Mouse (Mus musculus) embryonic facial prominence, embryonic 13.5 days (tissue): Measurements from ENCODE around the gene Msi2. TPM values are rescaled to one million over a fixed set of nuclear protein-coding genes. Genes with fewer than 3 reads are reported as not detected.

Experiments
- ATAC-seq: fragments of 200-750 bp; cut with Nextera tagmentation; 2 replicates; pipeline ENCODE4 v1.8.0; 2017; ENCODE audit warnings: low read depth; ENCODE audit not compliant: insufficient number of reproducible peaks, insufficient read depth, low FRiP score, low TSS enrichment
- H3K27ac ChIP-seq: fragments of 300-500 bp; sonication (generic); 2 replicates; pipeline ENCODE4 v1.5.1; 2015; ENCODE audit warnings: moderate library complexity, mild to moderate bottlenecking, inconsistent platforms
- H3K27me3 ChIP-seq: fragments of 300-500 bp; sonication (generic); 2 replicates; pipeline ENCODE4 v1.6.1; 2015; ENCODE audit warnings: mild to moderate bottlenecking, inconsistent platforms
- H3K36me3 ChIP-seq: fragments of 300-500 bp; sonication (generic); 2 replicates; pipeline ENCODE4 v1.6.1; 2015; ENCODE audit warnings: mild to moderate bottlenecking, inconsistent platforms
- H3K4me1 ChIP-seq: fragments of 300-500 bp; sonication (generic); 2 replicates; pipeline ENCODE4 v1.6.1; 2015; ENCODE audit warnings: inconsistent platforms
- H3K4me2 ChIP-seq: fragments of 300-500 bp; sonication (generic); 2 replicates; pipeline ENCODE4 v1.6.1; 2015; ENCODE audit warnings: moderate library complexity, mild to moderate bottlenecking, inconsistent platforms
- H3K4me3 ChIP-seq: fragments of 300-500 bp; sonication (generic); 2 replicates; pipeline ENCODE4 v1.5.1; 2015; ENCODE audit warnings: mild to moderate bottlenecking, inconsistent platforms
- H3K9ac ChIP-seq: fragments of 300-500 bp; sonication (generic); 2 replicates; pipeline ENCODE4 v1.6.1; 2015; ENCODE audit warnings: mild to moderate bottlenecking, inconsistent platforms
- H3K9me3 ChIP-seq: fragments of 300-500 bp; sonication (generic); 2 replicates; pipeline ENCODE4 v1.6.1; 2016; ENCODE audit warnings: inconsistent platforms
- WGBS: fragments of 180-500 bp; shearing (Covaris S2); methylation state at CpG from one replicate; pipeline ENCODE4 v1.1.7; 2015; ENCODE audit warnings: mixed read lengths; 5-methylcytosine and 5-hydroxymethylcytosine counted together
- polyA plus RNA-seq: library from polyadenylated mRNA; unstranded; fragments of >200 nt; fragmentation: Nextera tagmentation; extraction: Ambion mirVana; gene quantifications from 2 replicates; pipeline ENCODE4 v1.2.1, GENCODE M21; 2015

Msi2 gene
- polyA plus RNA-seq, 1 experiment from 2014 or later: 18.7 TPM

DNA sequence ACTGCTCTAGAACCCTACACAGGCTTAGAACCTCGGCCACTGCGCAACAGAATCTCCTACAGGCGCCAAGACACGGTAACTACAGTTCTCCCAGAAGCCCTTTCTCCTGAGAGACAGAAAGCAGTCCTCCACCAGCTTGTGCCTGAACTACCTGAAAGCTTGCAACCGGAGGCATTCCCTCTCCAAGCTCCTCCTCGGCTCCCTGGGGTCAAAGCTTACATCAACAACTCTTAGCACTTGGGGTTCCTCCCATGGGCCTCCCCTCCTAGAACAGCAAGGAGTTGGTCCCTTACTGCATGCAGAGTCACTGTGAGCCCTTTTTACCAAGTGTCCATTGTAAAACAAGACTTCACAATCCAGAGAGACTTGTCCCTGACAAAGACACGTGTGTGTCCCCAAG is 49.2 kb downstream of the Msi2 start:
- peaks cover 76% of the 10 kb centered on the region for H3K36me3 ChIP-seq

DNA sequence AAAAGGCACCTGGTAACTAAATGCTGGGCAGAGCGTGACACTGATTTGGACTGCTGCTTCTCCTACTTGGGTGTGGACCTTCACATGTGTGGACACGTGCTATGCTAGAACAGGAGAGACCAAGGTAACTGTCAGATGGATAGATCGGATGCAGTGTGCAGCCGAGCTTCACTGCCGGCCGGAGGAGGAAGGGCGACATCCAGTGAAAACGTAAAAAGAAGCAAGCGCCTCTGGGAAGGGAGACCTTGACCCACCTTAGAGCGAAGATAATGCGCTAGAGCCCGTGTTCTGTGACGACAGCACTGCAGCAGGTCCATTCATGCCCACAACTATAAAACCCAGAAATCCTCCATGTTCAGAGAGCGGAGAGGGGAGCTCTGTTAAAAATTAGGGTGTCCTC is 50.0 kb downstream of the Msi2 start:
- Histone ChIP-seq H3K9me3 (no peaks in the 10 kb centered on the region), H3K4me3 (no peak overlapping the region), H3K36me3 (peaks cover 76% of the 10 kb centered on the region), H3K9ac (no peak overlapping the region), H3K4me2 (no peak overlapping the region), H3K4me1 (peaks cover 14% of the 10 kb centered on the region), H3K27ac (no peak overlapping the region), H3K27me3 (no peaks in the 10 kb centered on the region)
- ATAC-seq: no peak
- 92% methylated on average over 14 of the region's 14 CpGs for WGBS

More for the DNA sequence above, 49.2 kb downstream of the Msi2 start:
- no peaks in the 10 kb centered on the region for H3K27me3 ChIP-seq
- no peak overlapping the region for H3K9ac ChIP-seq
- H3K4me2 ChIP-seq: no peak overlapping the region
- H3K4me1 ChIP-seq: peaks cover 14% of the 10 kb centered on the region
- no peak overlapping the region for H3K27ac ChIP-seq
- H3K4me3 ChIP-seq: no peak overlapping the region
- no peak for ATAC-seq
- WGBS: 86% methylated on average over 7 of the region's 7 CpGs
- H3K9me3 ChIP-seq: no peaks in the 10 kb centered on the region

DNA sequence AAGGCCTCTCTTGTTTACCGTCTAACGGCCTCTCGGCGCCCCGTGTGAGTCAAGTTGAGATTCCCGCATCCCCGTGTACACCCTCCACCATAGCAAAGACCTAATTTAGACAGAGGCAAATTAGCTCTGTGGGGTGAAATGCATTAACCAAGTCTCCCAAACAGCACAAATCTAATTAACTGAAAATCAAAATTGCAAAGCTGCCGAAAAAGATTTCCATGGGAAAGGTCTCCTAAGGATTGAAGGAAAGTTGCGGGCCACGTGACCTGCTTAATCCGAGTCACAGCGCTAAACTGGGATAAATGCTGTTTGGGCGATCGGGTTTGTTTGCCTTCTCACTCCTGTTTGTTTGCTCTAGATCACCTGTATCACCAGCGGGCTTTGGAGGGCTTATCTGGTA is 52.5 kb downstream of the Msi2 start:
- Histone ChIP-seq H3K4me2 (no peak overlapping the region), H3K36me3 (peaks cover 71% of the 10 kb centered on the region), H3K4me3 (no peak overlapping the region), H3K9me3 (no peaks in the 10 kb centered on the region), H3K9ac (no peak overlapping the region), H3K27me3 (no peaks in the 10 kb centered on the region), H3K4me1 (peaks cover 32% of the 10 kb centered on the region), H3K27ac (no peak overlapping the region)
- no peak for ATAC-seq
- WGBS: 79% methylated on average over 15 of the region's 15 CpGs

DNA sequence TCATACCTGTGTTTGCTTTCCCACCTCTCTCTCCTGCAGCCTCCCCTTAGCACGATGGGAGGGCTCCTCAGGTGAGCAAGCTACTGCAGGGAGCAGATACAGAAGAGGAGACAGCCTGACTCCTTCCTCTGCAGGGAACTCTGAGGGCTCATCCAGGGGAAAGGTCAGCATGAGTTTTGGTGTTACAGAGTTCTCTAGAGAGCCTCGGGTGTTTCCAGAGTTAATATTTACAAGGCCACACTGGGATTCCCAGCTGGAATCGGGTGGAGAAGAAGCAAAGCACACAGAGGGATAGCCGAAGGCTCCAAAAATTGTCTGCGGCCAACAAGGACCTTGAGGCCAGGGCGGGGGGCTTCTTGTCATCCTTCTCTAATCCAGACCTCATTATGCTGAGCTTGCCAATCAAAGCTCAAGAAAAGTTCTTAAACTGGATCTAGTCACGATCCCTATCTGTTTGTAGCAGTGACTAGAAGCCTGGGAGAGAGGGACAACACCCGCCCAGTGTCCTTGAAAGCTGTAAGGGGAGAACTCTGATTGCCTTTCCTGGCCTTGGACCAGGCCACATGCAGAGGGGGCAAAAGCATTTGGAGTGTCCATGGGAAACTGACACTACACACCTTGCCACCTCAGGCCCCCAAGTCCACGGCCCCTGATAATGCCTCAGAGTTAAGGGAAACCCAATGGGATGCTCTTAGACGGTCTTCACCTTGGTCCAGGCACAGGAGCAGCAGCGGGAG is 56.7 kb downstream of the Msi2 start:
- peaks cover 48% of the 10 kb centered on the region for H3K36me3 ChIP-seq
- no peak for ATAC-seq

DNA sequence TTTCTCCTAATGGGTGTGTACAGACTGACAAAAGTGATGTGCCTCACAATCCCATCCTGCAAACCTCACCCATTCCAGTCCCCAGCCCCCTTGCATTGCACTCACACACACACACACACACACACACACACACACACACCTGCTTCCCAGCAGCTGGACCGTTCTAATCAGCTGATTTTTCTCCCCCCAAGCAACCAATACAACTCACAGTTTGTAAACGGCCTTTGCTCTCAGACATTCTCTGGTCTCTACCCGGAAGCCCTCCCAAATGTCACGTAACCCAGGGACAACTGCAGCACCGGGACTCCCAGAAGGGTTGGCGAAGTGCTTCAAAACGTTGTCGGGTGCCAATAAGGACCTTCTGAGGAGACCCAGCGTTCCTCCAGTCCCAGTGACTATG is 57.9 kb downstream of the Msi2 start:
- H3K4me3 ChIP-seq: no peak overlapping the region
- no peaks in the 10 kb centered on the region for H3K27me3 ChIP-seq
- 90% methylated on average over 9 of the region's 9 CpGs for WGBS
- H3K27ac ChIP-seq: no peak overlapping the region
- H3K4me1 ChIP-seq: peaks cover 28% of the 10 kb centered on the region; the same call in 1 of the 2 replicates
- no peak overlapping the region for H3K4me2 ChIP-seq
- no peak for ATAC-seq
- no peak overlapping the region for H3K9ac ChIP-seq
- peaks cover 40% of the 10 kb centered on the region for H3K36me3 ChIP-seq
- no peaks in the 10 kb centered on the region for H3K9me3 ChIP-seq

More for the DNA sequence above, 56.7 kb downstream of the Msi2 start:
- no peak overlapping the region for H3K27ac ChIP-seq
- H3K4me1 ChIP-seq: peaks cover 35% of the 10 kb centered on the region
- no peak overlapping the region for H3K4me3 ChIP-seq
- no peaks in the 10 kb centered on the region for H3K27me3 ChIP-seq
- H3K9me3 ChIP-seq: no peaks in the 10 kb centered on the region
- 81% methylated on average over 11 of the region's 11 CpGs for WGBS
- H3K4me2 ChIP-seq: no peak overlapping the region
- no peak overlapping the region for H3K9ac ChIP-seq

DNA sequence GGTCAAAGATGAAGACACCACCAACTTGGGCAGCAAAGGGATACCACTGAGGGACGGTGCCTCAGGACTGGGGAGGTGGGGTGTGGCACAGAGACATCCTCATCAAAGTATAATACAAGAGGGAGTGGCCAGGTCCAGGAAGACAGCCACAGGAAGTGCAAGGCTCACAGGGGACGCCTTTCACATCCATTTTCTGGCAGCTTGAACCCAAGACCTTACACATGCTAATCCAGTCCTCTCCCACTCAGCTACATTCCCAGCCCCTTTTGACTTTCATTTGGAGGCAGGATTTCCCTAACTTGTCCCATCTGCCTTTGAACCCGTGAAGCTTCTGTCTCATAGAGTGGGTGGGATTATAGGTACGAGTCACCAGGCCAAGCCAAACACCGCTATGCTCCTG is 59.4 kb downstream of the Msi2 start:
- no peak overlapping the region for H3K27ac ChIP-seq
- H3K9ac ChIP-seq: no peak overlapping the region
- H3K27me3 ChIP-seq: no peaks in the 10 kb centered on the region
- H3K4me1 ChIP-seq: peaks cover 25% of the 10 kb centered on the region; the same call in 1 of the 2 replicates
- no peak overlapping the region for H3K4me2 ChIP-seq
- H3K9me3 ChIP-seq: no peaks in the 10 kb centered on the region
- ATAC-seq: no peak
- H3K36me3 ChIP-seq: peaks cover 35% of the 10 kb centered on the region
- H3K4me3 ChIP-seq: no peak overlapping the region
- 91% methylated on average over 5 of the region's 5 CpGs for WGBS

DNA sequence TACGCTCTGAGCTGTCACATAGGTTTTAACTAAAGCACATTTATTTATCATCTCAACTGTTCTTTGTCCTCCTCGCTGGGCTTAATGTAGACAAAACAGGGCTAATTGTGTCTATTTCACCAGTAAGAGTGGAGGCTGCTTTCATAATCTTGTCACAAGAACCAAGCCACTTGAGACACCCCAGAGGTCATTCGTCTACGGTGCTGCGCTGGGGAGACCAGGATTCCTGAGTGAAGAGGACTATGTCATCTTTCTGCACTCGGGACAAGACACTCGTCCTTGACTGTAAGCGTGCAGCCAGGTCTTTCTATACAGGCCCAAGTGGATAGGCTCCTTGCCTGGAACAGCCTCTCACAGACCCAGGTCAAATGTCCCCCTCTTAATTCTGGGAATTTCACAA is 62.5 kb downstream of the Msi2 start:
- Histone ChIP-seq H3K27me3 (no peaks in the 10 kb centered on the region), H3K27ac (no peak overlapping the region), H3K4me3 (no peak overlapping the region), H3K4me2 (no peak overlapping the region), H3K4me1 (peaks cover 9% of the 10 kb centered on the region), H3K36me3 (peaks cover 15% of the 10 kb centered on the region), H3K9ac (no peak overlapping the region), H3K9me3 (no peaks in the 10 kb centered on the region)
- WGBS: 92% methylated on average over 8 of the region's 8 CpGs
- no peak for ATAC-seq

DNA sequence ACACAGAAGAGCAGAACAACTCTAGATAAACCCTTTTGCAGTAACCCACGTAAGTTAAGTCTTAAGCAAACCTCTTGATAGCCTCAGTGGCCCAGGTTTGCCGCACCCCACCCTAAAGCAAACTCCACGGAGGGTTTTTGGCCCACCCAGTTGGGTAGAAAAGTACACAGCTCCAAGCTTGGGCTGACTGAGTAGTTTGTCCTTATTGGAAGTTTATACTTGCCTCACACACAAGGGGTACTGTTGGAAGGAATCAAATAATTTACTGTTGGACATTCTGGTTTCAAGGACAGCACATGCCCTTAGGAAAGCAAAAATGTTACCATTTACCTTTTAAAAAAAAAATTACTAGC is 63.1 kb downstream of the Msi2 start:
- no peak overlapping the region for H3K9ac ChIP-seq
- no peak for ATAC-seq
- H3K36me3 ChIP-seq: peaks cover 15% of the 10 kb centered on the region
- H3K4me3 ChIP-seq: no peak overlapping the region
- H3K9me3 ChIP-seq: no peaks in the 10 kb centered on the region
- no peak overlapping the region for H3K4me2 ChIP-seq
- H3K4me1 ChIP-seq: peaks cover 15% of the 10 kb centered on the region
- H3K27me3 ChIP-seq: no peaks in the 10 kb centered on the region
- WGBS: 85% methylated on average over 3 of the region's 3 CpGs
- H3K27ac ChIP-seq: no peak overlapping the region

DNA sequence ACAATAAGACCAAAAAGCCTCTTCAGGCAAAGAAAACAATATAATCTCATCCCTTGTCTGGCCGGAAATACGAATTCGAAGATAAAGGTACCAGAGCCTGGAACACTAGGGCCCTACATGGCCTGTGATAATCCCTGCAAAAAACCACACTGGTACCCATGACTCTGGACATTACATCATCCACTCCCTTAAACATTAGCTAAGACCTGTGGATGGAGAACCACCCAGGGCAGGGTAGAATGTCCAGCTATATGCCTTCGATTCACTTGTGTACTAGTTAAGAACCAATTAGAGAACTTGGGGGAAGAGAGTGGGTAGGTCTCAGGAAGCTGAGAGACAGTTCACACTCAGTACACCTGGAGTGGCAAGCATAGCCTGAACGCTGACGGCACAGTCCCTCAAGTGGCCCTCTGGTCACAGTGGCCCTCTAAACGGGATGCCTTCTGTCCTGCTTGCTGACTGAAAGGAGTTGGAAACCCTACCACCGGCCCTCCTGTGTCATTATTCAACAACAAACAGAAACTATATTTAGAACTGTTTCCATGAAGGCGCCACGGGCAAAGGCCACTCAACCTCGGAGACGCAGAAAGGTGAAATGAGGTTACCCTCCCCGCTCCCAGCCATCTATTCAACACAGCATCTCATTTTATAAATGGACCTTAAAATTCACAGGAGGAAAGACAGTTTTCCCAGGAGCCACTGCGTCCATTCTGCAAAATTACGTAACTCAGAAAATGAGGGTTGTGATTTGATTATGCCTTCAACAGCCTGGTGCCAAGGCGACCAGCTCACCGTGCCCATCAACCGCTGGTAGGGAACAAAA is 63.7 kb downstream of the Msi2 start:
- H3K4me1 ChIP-seq: peaks cover 19% of the 10 kb centered on the region
- H3K27ac ChIP-seq: peak overlapping the region; percentile 18; the same call in 1 of the 2 replicates
- ATAC-seq: no peak
- H3K4me2 ChIP-seq: no peak overlapping the region
- H3K9me3 ChIP-seq: no peaks in the 10 kb centered on the region
- no peak overlapping the region for H3K9ac ChIP-seq
- H3K27me3 ChIP-seq: no peaks in the 10 kb centered on the region
- 88% methylated on average over 18 of the region's 18 CpGs for WGBS
- H3K36me3 ChIP-seq: peaks cover 15% of the 10 kb centered on the region
- no peak overlapping the region for H3K4me3 ChIP-seq

DNA sequence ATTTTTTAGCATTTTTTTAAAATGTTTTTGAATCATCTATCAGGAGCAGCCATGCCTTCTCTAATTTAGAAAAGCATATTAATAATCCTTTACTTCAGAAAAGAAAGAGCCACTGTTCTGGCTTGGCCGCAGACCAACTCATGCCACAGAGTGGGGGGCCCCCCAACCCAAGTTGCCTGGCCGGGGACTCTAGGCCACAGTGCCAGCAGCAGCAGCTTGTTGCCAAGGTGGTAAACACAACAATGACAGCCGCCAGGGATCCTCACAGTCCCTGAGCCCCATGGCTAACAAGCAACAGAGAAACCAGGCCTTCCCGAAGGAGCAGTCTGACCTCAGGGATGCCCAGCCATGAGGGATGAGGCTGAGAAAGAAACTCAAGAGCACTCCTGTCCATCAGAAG is 68.0 kb downstream of the Msi2 start:
- peaks cover 9% of the 10 kb centered on the region for H3K36me3 ChIP-seq
- no peak overlapping the region for H3K4me3 ChIP-seq
- no peak for ATAC-seq
- H3K4me1 ChIP-seq: peaks cover 42% of the 10 kb centered on the region
- no peak overlapping the region for H3K9ac ChIP-seq
- 46% methylated on average over 4 of the region's 4 CpGs for WGBS
- H3K27me3 ChIP-seq: no peaks in the 10 kb centered on the region
- H3K27ac ChIP-seq: no peak overlapping the region
- no peak overlapping the region for H3K4me2 ChIP-seq
- H3K9me3 ChIP-seq: no peaks in the 10 kb centered on the region

DNA sequence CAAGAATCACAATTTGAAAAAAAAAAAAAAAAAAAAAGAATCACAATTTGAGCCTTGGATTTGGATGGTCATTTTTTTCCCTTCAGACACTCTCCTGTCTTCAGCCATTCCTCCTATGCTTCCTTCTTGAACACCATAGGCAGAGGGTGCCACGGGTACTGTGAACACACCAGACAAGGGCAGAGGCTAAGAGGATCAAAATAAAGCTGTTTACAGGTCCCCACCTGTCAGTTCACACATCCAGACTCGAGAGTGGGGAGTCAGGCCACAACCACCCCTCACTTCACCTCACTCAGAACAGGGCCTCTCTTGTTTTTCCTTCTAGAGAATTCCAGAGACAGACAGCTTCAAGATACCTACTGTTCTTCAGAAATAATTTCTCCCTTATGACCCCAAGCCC is 69.3 kb downstream of the Msi2 start:
- no peaks in the 10 kb centered on the region for H3K27me3 ChIP-seq
- no peak overlapping the region for H3K4me2 ChIP-seq
- peaks cover 9% of the 10 kb centered on the region for H3K36me3 ChIP-seq
- no peak overlapping the region for H3K9ac ChIP-seq
- ATAC-seq: no peak
- peaks cover 44% of the 10 kb centered on the region for H3K4me1 ChIP-seq
- H3K27ac ChIP-seq: no peak overlapping the region
- H3K9me3 ChIP-seq: no peaks in the 10 kb centered on the region
- 62% methylated on average over 2 of the region's 2 CpGs for WGBS
- no peak overlapping the region for H3K4me3 ChIP-seq

DNA sequence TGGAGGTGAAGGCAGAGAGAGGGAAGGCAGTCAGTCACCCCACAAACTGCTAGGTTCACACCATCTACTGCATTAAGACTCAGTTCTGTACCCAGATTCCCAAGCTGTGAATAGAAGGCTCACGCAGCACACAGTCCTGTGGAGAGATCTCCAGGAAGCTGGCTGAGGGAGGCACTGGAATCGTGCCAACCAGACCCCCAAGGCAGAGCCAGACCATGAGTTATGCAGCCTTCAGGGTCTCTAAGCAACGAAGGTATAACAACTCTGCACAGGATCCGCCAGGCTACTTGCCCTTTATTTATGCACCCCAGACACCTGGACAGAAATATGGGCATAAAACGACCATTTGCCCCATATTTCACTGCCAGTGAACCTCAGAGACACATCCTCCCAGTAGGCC is 69.9 kb downstream of the Msi2 start:
- no peak for ATAC-seq
- H3K9me3 ChIP-seq: no peaks in the 10 kb centered on the region
- 42% methylated on average over 5 of the region's 5 CpGs for WGBS
- no peak overlapping the region; the same call in 1 of the 2 replicates for H3K27ac ChIP-seq
- no peak overlapping the region for H3K4me2 ChIP-seq
- H3K36me3 ChIP-seq: peaks cover 9% of the 10 kb centered on the region
- H3K4me1 ChIP-seq: peaks cover 44% of the 10 kb centered on the region
- H3K27me3 ChIP-seq: no peaks in the 10 kb centered on the region
- no peak overlapping the region for H3K9ac ChIP-seq
- H3K4me3 ChIP-seq: no peak overlapping the region
